Mouse (Mus musculus) heart, adult 18-20 months (tissue): ENCODE measurements around the gene Mpv17l. TPM values are rescaled to one million over a fixed set of nuclear protein-coding genes. Genes with fewer than 3 reads are reported as not detected.
"Not testable (repeated sequence)": the region's sequence is repeated elsewhere in the genome, so short reads cannot be mapped to it uniquely, and the experiment has no call there.

Experiments
- DNase-seq, 2 experiments: peaks; one replicate each; pipeline ENCODE4 v3.0.0; 2021 to 2022; ENCODE audit warnings: mixed read lengths in 1 of 2
- long read RNA-seq, 2 experiments: library from polyadenylated mRNA; stranded (forward); transcript quantifications; one replicate each; pipeline ENCODE4 v2.0.0; 2021
- total RNA-seq, 2 experiments: library from RNA; stranded (reverse); gene quantifications; 2 replicates each; pipeline ENCODE4 v1.2.3; 2021

Mpv17l gene
- total RNA-seq: 1 to 10 TPM; 1.5 to 1.8 TPM
- long read RNA-seq, experiment 1, partial matches to known transcripts: 0 of 4 reads
- long read RNA-seq, experiment 1, other reads (novel, unspliced or antisense): 1 of 4 reads
- long read RNA-seq, experiment 2: 0 reads

- peak; percentile 96 to 98 for DNase-seq
These were observed at the start of gene Mpv17l, which contains the start of gene Pdxdc1 for GRCm38 (mm10) chr16:13902888-13903483. Gene Mpv17l, plus strand, starts transcription at chr16:13903161. Gene Pdxdc1, minus strand, starts transcription at chr16:13903131.

- no peak for DNase-seq
These were observed 49.1 kb upstream of the Mpv17l start for GRCm38 (mm10) chr16:13853886-13854285.

GRCm38 (mm10) chr16:13866076-13866475, 36.9 kb upstream of the Mpv17l start:
- DNase-seq: no peak

- no peak for DNase-seq
These were observed 36.3 kb upstream of the Mpv17l start for GRCm38 (mm10) chr16:13866616-13867015.

- not testable (repeated sequence) for DNase-seq
These were observed 35.6 kb upstream of the Mpv17l start for GRCm38 (mm10) chr16:13867406-13867805.

- no peak for DNase-seq
These were observed 34.9 kb upstream of the Mpv17l start for GRCm38 (mm10) chr16:13867910-13868514.

- DNase-seq: no peak
These were observed 27.5 kb upstream of the Mpv17l start for GRCm38 (mm10) chr16:13875483-13875882.

- no peak for DNase-seq
These were observed 19.7 kb upstream of the Mpv17l start for GRCm38 (mm10) chr16:13883094-13883774.

- no peak for DNase-seq
These were observed 12.5 kb upstream of the Mpv17l start for GRCm38 (mm10) chr16:13890449-13890848.

- no peak for DNase-seq
These were observed 10.1 kb upstream of the Mpv17l start for GRCm38 (mm10) chr16:13892850-13893249.

- DNase-seq: no peak
These were observed 8.9 kb upstream of the Mpv17l start for GRCm38 (mm10) chr16:13894097-13894496.

- no peak for DNase-seq
These were observed 7.2 kb upstream of the Mpv17l start for GRCm38 (mm10) chr16:13895740-13896139.

- DNase-seq: no peak
These were observed 6.6 kb upstream of the Mpv17l start for GRCm38 (mm10) chr16:13896357-13896756.

GRCm38 (mm10) chr16:13898981-13899380, 4.0 kb upstream of the Mpv17l start:
- peak; percentile 24 to 30 for DNase-seq

GRCm38 (mm10) chr16:13902397-13902831, 547 bp upstream of the Mpv17l start:
- DNase-seq: no peak

- peak in 1 of 2 experiments; percentile 80 for DNase-seq
These were observed 527 bp downstream of the Mpv17l start for GRCm38 (mm10) chr16:13903488-13903887.

- no peak for DNase-seq
These were observed 4.3 kb downstream of the Mpv17l start for GRCm38 (mm10) chr16:13907297-13907696.

GRCm38 (mm10) chr16:13920093-13920492, 17.1 kb downstream of the Mpv17l start:
- DNase-seq: no peak

GRCm38 (mm10) chr16:13921063-13921462, 18.1 kb downstream of the Mpv17l start:
- no peak for DNase-seq

GRCm38 (mm10) chr16:13921781-13922180, 18.8 kb downstream of the Mpv17l start:
- DNase-seq: no peak

GRCm38 (mm10) chr16:13922499-13922898, 19.5 kb downstream of the Mpv17l start:
- not testable (repeated sequence) for DNase-seq

- not testable (repeated sequence) for DNase-seq
These were observed 20.0 kb downstream of the Mpv17l start for GRCm38 (mm10) chr16:13922966-13923365.

GRCm38 (mm10) chr16:13927456-13928075, 24.6 kb downstream of the Mpv17l start:
- DNase-seq: no peak
